Mouse (Mus musculus): ENCODE data around the gene Itga9.

DNA sequence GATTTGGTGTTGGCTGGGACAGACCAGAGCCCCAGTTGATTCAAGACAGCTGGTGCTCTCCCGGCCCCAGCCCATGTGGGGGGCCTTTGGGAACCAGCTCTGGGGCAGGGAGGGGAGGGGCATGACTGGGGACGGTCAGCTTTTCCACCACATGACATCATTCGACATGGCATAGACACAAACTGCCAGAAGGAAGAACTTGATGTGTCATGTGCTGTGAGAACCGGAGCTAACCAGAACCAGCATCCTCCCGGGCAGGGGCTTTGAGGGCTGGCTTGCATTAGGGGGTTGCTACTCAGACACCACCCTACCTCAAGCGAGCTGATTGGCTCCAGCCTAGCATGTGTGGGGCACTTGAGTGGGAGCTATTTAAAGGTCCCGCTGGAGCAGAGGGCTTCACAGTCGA is 87.9 kb downstream of the Itga9 start:
- TF ChIP-seq CTCF (IDR thresholded peaks at IDR 0.05; ENCODE audit: low read depth) (no peak), EP300 (IDR thresholded peaks at IDR 0.05; ENCODE audit: low read depth) (no peak)

Measured in liver, embryonic 14.5 days (tissue).